Mouse (Mus musculus): Measurements from ENCODE around the gene Prss50. TPM values are rescaled to one million over a fixed set of nuclear protein-coding genes. Genes with fewer than 3 reads are reported as not detected.

Gene Prss50
- polyA plus RNA-seq, 1 experiment from 2014 or later: 0.28 TPM

Other genes with a start within 250 kb of the Prss50 start
- 41.2 and 42.7 TPM in 2 replicates for gene Nradd, start 233.5 kb upstream of the Prss50 start, polyA plus RNA-seq (2016; fragmentation: Nextera tagmentation; extraction: Ambion mirVana)
- 1.6 and 2.6 TPM in 2 replicates for gene Nbeal2, start 203.8 kb upstream of the Prss50 start, polyA plus RNA-seq (2016; fragmentation: Nextera tagmentation; extraction: Ambion mirVana)
- gene Ccdc12, start 201.5 kb upstream of the Prss50 start, polyA plus RNA-seq (2016; fragmentation: Nextera tagmentation; extraction: Ambion mirVana): 125 and 133 TPM in 2 replicates
- 1.0 and 3.9 TPM in 2 replicates for gene Myl3, start 116.1 kb upstream of the Prss50 start, polyA plus RNA-seq (2016; fragmentation: Nextera tagmentation; extraction: Ambion mirVana)
- 40.6 and 42.4 TPM in 2 replicates for gene Pth1r, start 110.8 kb upstream of the Prss50 start, polyA plus RNA-seq (2016; fragmentation: Nextera tagmentation; extraction: Ambion mirVana)
- gene Prss42, start 59.8 kb upstream of the Prss50 start, polyA plus RNA-seq (2016; fragmentation: Nextera tagmentation; extraction: Ambion mirVana): not detected in 2 replicates
- gene Prss44, start 44.0 kb upstream of the Prss50 start, polyA plus RNA-seq (2016; fragmentation: Nextera tagmentation; extraction: Ambion mirVana): not detected in 2 replicates
- not detected in 2 replicates for gene Prss43, start 31.3 kb upstream of the Prss50 start, polyA plus RNA-seq (2016; fragmentation: Nextera tagmentation; extraction: Ambion mirVana)
- gene Prss45, start 23.4 kb upstream of the Prss50 start, polyA plus RNA-seq (2016; fragmentation: Nextera tagmentation; extraction: Ambion mirVana): not detected in 2 replicates
- not detected in 2 replicates for gene Prss46, start 13.5 kb upstream of the Prss50 start, polyA plus RNA-seq (2016; fragmentation: Nextera tagmentation; extraction: Ambion mirVana)
- gene Als2cl, start 21.9 kb downstream of the Prss50 start, polyA plus RNA-seq (2016; fragmentation: Nextera tagmentation; extraction: Ambion mirVana): 1.00 and 1.2 TPM in 2 replicates
- 0.70 and 1.1 TPM in 2 replicates for gene Tmie, start 22.1 kb downstream of the Prss50 start, polyA plus RNA-seq (2016; fragmentation: Nextera tagmentation; extraction: Ambion mirVana)
- gene Fam240a, start 58.9 kb downstream of the Prss50 start, polyA plus RNA-seq (2016; fragmentation: Nextera tagmentation; extraction: Ambion mirVana): not detected in 2 replicates
- not detected in 2 replicates for gene Tdgf1, start 88.2 kb downstream of the Prss50 start, polyA plus RNA-seq (2016; fragmentation: Nextera tagmentation; extraction: Ambion mirVana)
- gene Lrrc2, start 93.6 kb downstream of the Prss50 start, polyA plus RNA-seq (2016; fragmentation: Nextera tagmentation; extraction: Ambion mirVana): 0.41 and 0.48 TPM in 2 replicates
- not detected in 2 replicates for gene Rtp3, start 132.6 kb downstream of the Prss50 start, polyA plus RNA-seq (2016; fragmentation: Nextera tagmentation; extraction: Ambion mirVana)
- gene Ltf, start 161.3 kb downstream of the Prss50 start, polyA plus RNA-seq (2016; fragmentation: Nextera tagmentation; extraction: Ambion mirVana): 1.2 and 2.2 TPM in 2 replicates
- gene Ccrl2, start 199.6 kb downstream of the Prss50 start, polyA plus RNA-seq (2016; fragmentation: Nextera tagmentation; extraction: Ambion mirVana): 0.70 and 0.72 TPM in 2 replicates